Mouse (Mus musculus): Measurements from ENCODE around the gene Slc44a3.

Slc44a3 gene

GRCm38 (mm10) chr3:121437070-121437469, 95.1 kb downstream of the Slc44a3 start:
- TF ChIP-seq GATA4 (IDR thresholded peaks at IDR 0.05; ENCODE audit: insufficient replicate concordance, low read length), result no peak

- TF ChIP-seq GATA4 (IDR thresholded peaks at IDR 0.05; ENCODE audit: insufficient replicate concordance, low read length), result no peak
Measured at GRCm38 (mm10) chr3:121435296-121435695, 96.9 kb downstream of the Slc44a3 start.

- TF ChIP-seq GATA4 (IDR thresholded peaks at IDR 0.05; ENCODE audit: insufficient replicate concordance, low read length), result no peak
Measured at GRCm38 (mm10) chr3:121433968-121434533, 98.2 kb downstream of the Slc44a3 start.

GRCm38 (mm10) chr3:121433359-121433758, 98.8 kb downstream of the Slc44a3 start:
- no peak for TF ChIP-seq GATA4 (IDR thresholded peaks at IDR 0.05; ENCODE audit: insufficient replicate concordance, low read length)

GRCm38 (mm10) chr3:121430289-121430936, 101.8 kb downstream of the Slc44a3 start:
- TF ChIP-seq GATA4 (IDR thresholded peaks at IDR 0.05; ENCODE audit: insufficient replicate concordance, low read length), result no peak

- no peak for TF ChIP-seq GATA4 (IDR thresholded peaks at IDR 0.05; ENCODE audit: insufficient replicate concordance, low read length)
Measured at GRCm38 (mm10) chr3:121429469-121429868, 102.7 kb downstream of the Slc44a3 start.

GRCm38 (mm10) chr3:121428696-121429259, 103.4 kb downstream of the Slc44a3 start:
- no peak for TF ChIP-seq GATA4 (IDR thresholded peaks at IDR 0.05; ENCODE audit: insufficient replicate concordance, low read length)

- TF ChIP-seq GATA4 (IDR thresholded peaks at IDR 0.05; ENCODE audit: insufficient replicate concordance, low read length), result no peak
Measured at GRCm38 (mm10) chr3:121428230-121428629, 104.0 kb downstream of the Slc44a3 start.

GRCm38 (mm10) chr3:121427520-121427908, 104.7 kb downstream of the Slc44a3 start:
- TF ChIP-seq GATA4 (IDR thresholded peaks at IDR 0.05; ENCODE audit: insufficient replicate concordance, low read length), result no peak

GRCm38 (mm10) chr3:121426621-121427519, 105.3 kb downstream of the Slc44a3 start:
- TF ChIP-seq GATA4 (IDR thresholded peaks at IDR 0.05; ENCODE audit: insufficient replicate concordance, low read length), result no peak; the same call in 1 of the 2 replicates

GRCm38 (mm10) chr3:121425861-121426620, 106.2 kb downstream of the Slc44a3 start, which contains the start of gene Cnn3:
Gene Cnn3 (plus strand): TSS chr3:121426497.
- TF ChIP-seq GATA4 (IDR thresholded peaks at IDR 0.05; ENCODE audit: insufficient replicate concordance, low read length), result no peak

GRCm38 (mm10) chr3:121422405-121422804, 109.8 kb downstream of the Slc44a3 start:
- no peak for TF ChIP-seq GATA4 (IDR thresholded peaks at IDR 0.05; ENCODE audit: insufficient replicate concordance, low read length)

GRCm38 (mm10) chr3:121418850-121419435, 113.3 kb downstream of the Slc44a3 start:
- no peak for TF ChIP-seq GATA4 (IDR thresholded peaks at IDR 0.05; ENCODE audit: insufficient replicate concordance, low read length)

- no peak for TF ChIP-seq GATA4 (IDR thresholded peaks at IDR 0.05; ENCODE audit: insufficient replicate concordance, low read length)
Measured at GRCm38 (mm10) chr3:121418251-121418601, 114.0 kb downstream of the Slc44a3 start.

Measured in liver, adult (tissue).